Mouse (Mus musculus): ENCODE results near the gene Ctnna3.
"Not testable (repeated sequence)": the region's sequence is repeated elsewhere in the genome, so short reads cannot be mapped to it uniquely, and the experiment has no call there.

Gene Ctnna3

DNA sequence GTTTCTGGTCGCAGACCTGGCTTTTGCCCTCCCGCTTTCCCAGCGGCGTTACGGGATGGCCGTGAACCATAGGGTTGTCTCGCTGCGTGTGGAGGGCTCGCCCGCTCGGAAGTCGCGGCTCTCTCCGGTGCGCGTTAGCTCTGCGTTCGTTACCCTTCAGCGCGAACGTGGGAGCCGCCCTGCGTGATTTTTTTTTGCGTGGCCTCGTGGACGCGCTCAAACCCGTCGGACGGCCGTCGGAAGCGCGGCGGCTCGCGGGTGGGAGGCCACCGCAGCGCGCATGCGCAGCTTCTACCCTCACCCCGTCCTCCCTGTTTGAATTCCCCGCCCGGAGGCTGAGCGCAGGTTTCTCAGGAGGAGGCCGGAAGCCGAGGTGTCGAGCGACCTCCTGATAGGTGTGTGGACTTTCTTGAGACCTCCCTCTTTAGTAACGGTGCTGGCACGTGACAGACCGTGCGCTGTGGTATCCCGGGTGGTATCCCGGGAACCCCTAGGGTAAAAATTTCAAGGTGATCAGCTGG, at the start of gene Ctnna3:
Ctnna3 (plus strand) TSS at position 314 of the 521 bp plus-strand sequence.
- DNase-seq (ENCODE audit: low read depth, low spot score): peak; percentile 99

DNA sequence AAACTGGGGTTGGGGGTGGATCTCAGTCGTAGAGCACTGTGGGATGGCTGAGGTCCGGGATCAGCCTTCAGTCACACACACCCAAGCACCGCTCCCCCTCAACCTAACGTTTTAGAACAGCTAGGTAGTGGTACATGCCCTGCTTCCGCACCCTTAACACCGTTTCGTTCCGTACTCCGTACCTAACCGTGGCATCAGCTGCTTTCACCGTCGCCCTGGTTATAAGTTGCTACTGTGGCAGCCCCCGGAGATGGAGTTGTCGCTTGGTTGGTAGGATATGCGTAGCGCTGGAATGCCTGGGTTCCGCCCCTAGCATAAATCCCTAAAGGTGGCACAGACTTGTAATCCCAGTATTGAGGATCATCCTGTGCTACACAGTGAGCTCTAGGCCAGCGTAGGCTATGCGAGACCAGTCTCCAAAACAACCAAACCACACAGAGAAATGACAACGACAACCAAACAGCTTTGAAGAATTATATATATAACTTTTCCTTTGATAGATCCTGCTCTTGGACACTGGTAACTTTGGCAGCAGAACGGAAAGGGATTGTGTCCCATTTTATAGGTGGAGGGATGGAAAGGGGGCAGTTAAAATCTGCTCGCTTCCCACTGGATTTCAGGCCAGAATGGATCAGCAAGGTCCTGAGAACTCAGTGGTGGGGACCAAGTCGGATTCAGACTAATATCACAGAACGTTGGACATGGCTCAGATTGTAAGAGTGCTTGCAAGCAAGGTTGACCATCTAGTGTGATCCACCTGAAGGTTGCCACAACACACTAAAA, 48.2 kb upstream of the Ctnna3 start, which contains the start of gene Sirt1:
Sirt1 (minus strand) TSS at position 207 of the 783 bp plus-strand sequence.
- peak; percentile 49 for DNase-seq (ENCODE audit: low read depth, low spot score)

DNA sequence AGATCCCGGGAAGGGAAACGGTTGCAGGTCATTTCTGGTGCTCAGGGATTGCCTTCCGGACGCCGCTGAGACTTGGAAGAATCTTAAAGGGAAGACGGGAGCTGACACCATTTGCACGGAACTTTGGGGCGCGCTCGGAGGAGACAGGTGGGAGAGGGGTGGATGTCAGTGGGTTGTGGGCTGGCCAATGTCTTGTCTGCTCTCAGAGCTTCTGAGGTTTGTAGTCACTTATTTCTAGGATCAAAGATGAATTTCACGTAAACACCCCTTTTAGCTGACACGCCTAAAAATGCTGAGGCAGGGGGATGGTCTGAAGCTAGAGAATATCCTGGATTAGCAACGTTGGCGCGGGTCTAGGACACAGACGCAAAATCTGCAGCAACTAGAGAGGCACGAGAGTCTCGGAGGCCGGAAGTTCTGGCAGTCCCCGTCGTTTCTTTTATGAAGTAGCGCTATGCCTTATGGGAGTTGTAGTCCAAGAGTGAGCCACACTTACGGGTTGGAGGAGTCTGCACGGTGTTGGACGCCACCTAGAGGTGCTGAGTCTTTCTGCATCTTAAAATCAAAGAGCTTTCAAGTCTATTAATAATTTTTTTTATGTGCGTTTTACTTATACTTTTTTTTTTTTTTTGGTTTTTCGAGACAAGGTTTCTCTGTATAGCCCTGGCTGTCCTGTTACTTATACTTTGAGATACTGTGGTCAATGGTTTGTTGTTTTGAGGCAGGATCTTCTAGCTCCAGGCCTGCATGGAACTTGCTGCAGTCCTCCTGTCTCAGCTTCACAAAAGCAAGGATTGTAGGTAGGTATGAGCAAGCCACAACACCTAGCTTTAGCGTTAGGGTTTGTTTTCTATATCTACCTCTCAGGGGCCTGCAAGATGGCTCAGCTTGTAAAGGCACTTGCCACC, 47.3 kb upstream of the Ctnna3 start, which contains the start of gene Dnajc12:
Dnajc12 (plus strand) TSS at position 72 of the 908 bp plus-strand sequence.
- DNase-seq (ENCODE audit: low read depth, low spot score): peak; percentile 100

DNA sequence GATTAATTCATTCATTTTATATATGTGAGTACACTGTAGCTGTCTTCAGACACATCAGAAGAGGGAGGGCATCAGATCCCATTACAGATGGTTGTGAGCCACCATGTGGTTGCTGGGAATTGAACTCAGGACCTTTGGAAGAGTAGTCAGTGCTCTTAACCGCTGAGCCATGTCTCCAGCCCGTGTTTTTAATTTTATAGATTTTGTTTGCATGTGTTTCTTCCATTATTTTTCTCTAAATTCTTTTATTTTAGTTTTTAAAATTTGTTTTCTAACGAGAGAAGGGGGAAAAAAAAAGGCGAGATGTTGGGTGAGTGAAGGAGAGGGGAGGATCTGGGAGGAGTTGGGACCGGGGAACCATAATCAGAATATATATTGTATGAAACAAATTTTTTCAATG, 44.0 kb upstream of the Ctnna3 start:
- DNase-seq (ENCODE audit: low read depth, low spot score): not testable (repeated sequence)

DNA sequence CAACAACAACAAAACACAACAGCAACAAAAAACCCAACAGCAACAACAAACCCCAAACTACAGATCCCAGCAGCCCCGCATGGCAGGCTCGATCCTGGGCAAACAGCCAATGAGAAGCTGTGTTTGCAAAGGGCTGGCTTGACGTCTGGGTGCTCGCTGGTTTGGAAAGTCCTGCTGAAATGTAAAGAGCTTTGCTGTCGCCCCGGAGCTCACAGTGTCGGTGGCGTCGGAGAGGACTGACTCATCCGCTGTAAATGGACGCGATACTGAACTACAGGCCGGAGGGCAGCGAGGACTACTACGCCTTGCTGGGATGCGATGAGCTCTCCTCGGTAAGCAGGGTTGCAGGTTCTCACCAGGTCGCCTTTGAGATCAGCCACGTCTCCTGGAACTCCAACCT, 43.5 kb upstream of the Ctnna3 start:
- peak; percentile 98 for DNase-seq (ENCODE audit: low read depth, low spot score)

DNA sequence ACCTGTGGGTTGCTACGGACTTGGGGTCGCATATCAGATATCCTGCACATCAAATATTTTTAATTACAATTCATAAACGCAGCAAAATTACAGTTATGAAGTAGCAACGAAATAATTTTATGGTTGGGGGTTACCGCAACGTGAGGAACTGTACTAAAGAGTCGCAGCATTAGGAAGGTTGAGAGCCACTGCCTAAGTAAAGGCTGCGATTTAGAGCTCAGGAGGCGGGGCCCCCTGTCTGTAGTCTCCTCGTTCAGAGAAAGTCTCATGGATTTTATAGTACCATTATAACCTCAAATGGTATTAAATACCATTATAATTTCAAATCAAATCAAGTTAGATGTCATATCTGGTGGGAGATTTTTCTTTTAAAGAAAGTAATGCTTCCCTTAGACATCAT, 42.9 kb upstream of the Ctnna3 start:
- DNase-seq (ENCODE audit: low read depth, low spot score): peak; percentile 32

DNA sequence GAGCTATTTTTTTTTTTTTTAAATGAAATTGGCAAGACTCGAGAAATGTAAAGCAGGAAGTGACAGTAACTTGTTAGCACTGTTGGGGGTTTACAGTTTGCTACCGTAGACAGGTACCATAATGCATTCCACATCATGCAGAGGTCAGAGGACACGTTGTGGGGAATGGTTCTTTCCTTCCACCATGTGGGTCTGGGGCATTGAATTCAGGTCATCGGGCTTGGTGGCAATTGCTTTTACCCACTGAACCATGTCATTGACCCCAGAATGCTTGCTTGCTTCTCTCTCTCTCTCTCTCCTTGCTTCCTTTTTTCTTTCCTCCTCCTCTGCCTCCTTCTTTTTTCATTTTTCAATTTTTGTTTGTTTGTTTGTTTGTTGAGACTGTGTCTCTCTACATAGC, 41.0 kb upstream of the Ctnna3 start:
- DNase-seq (ENCODE audit: low read depth, low spot score): no peak

DNA sequence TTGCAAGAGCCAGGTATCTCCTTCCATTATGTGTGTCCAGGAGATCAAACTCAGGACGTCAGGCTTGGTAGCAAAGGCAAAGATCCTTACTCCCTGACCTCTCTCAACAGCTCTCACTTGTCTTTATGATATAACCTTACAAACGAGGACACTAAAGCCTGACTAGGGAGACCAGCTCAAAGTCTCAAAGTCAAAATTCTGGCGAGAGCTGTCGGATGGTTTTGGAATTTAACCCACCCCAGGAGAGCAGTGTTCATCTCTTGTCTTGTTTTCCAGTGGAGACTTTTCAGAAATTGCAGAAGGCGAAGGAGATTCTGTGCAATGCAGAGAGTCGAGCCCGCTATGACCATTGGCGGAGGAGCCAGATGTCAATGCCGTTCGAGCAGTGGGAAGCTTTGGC, 32.9 kb upstream of the Ctnna3 start:
- no peak for DNase-seq (ENCODE audit: low read depth, low spot score)

DNA sequence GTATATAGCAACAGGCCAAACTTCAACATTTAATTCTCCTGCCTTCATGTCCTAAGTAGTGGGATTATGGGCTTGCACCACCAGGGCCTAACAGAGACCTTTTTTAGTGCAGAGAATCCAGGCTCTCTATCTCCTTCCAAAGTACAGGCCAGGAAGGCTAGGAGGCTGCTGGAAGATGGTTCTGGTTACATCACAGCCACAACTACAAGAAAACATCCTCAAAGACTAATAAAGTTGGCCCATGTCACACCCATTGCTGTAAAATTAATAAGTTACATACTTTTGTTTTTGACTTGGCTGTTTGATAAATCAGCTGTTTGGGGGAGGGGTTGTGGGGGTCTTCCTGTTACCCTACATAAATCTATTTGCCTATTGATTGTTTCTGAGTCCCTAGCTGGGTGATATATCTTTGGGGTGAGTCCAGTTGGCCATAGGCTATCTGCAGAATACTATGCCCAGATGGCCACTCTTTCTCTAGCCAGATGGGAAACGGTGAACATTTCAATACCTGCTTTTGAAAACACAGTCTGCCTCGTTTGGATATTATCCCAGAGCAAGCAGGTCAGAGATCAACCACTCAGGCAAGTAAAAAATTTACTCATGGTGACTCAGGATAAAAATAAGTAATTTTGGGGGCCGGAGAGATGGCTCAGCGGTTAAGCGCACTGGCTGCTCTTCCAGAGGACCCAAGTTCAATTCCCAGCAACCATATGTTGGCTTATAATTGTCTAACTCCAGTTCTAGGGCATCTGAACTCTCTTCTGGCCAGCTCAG, 27.0 kb upstream of the Ctnna3 start:
- DNase-seq (ENCODE audit: low read depth, low spot score): peak; percentile 87

DNA sequence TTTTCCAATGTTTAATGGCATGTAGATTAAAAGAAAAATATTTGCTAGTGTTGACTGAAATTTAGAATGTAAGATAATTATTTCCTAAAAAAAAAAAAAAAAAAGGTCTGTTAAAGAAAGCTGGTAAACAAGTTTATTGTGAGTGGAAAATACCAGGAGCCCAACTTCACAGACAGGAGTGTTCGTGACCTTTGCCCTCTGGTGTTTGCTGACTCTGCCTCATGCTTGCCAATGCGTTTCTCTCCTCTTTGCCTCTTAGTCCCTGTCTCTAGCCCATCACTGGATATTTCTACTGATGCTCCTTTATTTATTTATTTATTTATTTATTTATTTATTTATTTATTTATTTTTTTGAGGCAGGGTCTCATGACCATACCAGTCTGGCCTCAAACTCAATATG, 26.3 kb upstream of the Ctnna3 start:
- DNase-seq (ENCODE audit: low read depth, low spot score): no peak

DNA sequence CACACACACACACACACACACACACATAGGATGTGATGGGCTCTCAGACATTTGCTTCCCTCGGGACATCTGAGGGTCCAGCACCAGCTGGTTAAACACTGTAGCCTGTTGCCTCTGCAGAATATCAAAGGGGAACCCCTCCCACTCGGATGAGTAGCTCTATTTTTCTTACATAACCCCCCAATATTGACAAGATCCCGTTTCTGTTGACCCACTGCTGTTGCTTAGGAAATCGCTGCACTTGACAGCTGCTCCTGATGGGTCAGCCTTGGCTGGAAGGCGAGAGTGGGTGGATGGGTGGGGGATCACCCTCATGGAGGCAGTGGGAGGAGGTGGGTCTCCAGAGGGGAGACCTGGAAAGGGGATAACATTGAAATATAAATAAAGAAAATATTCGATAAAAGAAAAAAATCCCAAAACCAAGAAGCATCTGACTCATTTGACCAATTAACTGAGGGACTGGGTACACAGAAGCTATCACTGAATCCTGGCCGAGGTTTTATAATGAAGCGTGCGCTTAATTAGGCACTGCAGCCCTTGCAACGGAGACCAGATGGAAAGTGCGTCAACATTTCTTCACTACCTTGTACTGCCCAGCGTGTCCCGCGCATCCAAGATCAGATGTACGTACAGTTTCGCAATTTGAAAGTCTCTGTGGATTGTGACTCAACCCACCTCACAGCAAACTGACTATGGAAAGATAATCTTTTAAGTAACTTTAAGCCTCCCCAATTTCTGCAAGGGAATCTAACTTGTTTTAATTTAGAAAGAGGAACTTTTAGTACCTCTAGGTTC, 19.5 kb upstream of the Ctnna3 start:
- DNase-seq (ENCODE audit: low read depth, low spot score): peak; percentile 35

DNA sequence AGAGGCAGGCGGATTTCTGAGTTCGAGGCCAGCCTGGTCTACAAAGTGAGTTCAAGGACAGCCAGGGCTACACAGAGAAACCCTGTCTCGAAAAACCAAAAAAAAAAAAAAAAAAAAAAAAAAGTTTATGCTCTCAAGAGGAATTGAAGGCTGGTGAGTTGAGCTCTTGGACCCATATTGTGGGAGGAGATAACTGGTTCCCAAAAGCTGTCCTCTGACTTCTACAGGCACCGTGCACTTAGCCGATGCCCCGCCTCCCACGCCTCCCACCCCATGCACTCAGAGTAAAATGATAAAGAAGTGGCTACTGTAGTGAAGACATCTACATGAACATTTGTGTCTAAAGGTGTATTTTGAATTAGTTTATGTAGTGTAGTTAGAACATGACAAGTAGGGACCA, 18.2 kb upstream of the Ctnna3 start:
- not testable (repeated sequence) for DNase-seq (ENCODE audit: low read depth, low spot score)

DNA sequence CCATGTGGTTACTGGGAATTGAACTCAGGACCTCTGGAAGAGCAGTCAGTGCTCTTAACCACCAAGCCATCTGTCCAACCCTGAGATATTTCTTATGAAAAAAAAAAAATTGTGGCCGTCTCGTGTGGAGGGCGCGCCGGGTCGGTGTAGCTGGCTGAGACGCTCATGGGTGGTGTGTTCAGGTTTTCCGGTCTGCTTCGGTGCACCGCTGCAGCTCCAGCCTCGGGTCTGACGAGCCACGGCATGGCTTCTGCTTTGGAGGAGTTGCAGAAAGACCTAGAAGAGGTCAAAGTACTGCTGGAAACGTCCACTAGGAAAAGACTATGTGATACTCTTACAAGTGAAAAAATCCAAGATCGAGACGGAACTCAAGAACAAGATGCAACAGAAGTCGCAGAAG, 17.1 kb upstream of the Ctnna3 start:
- no peak for DNase-seq (ENCODE audit: low read depth, low spot score)

DNA sequence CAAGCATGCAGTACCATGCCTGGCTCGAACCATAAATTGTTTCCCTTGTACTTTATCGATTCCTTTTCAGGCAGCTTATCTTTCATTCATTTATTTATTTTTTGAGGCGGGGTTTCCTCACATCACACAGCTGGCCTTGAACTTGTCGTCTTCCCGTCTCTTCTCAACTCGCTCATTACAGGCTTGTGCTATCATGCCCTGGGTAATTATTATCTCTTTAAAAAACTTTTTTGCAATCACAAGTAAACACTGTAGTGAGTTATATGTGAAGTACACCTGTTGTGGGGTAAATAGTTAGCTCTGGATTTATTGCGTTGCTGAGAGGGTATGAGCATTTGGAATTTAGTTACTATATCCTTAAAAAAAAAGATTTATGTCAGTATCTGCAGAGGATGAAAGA, 14.6 kb upstream of the Ctnna3 start:
- no peak for DNase-seq (ENCODE audit: low read depth, low spot score)

DNA sequence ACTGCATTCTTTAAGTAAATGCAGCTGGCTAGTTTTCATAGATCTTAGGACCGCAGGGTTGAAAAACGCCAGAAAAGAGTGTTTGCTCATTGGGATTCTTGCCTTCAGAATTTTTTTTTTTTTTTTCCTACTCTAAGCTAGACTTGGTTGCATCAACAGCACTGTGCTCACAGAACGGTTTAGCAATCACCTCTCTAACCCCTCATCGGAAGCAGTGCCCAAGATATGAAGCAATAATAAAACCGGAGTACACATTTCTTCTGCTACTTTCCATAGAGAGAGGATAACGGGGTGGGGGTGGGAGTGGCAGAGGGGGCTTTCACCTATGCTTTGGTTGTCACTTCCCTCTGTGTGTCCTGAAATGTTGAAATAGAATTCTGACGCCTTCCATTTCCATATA, 14.0 kb upstream of the Ctnna3 start:
- DNase-seq (ENCODE audit: low read depth, low spot score): no peak

DNA sequence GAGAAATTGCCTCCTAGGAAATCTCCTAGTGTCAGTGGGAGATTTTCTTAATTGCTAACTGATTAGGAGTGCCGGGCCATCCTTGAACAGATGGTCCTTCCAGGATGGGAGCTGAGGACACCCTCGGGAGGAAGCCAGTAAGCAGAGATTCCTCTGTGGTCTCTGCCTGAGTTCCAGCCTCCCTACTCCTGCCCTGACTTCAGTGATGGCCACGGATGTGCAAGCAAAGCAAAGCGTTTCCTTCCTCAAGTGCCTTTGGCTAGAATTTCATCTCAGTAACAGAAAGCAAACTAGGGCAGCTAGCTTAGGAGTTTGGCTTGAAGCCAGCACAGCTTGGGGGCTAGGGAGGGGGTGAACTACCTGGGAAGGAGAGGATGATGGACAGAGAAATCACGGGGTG, 12.8 kb upstream of the Ctnna3 start:
- DNase-seq (ENCODE audit: low read depth, low spot score): no peak

DNA sequence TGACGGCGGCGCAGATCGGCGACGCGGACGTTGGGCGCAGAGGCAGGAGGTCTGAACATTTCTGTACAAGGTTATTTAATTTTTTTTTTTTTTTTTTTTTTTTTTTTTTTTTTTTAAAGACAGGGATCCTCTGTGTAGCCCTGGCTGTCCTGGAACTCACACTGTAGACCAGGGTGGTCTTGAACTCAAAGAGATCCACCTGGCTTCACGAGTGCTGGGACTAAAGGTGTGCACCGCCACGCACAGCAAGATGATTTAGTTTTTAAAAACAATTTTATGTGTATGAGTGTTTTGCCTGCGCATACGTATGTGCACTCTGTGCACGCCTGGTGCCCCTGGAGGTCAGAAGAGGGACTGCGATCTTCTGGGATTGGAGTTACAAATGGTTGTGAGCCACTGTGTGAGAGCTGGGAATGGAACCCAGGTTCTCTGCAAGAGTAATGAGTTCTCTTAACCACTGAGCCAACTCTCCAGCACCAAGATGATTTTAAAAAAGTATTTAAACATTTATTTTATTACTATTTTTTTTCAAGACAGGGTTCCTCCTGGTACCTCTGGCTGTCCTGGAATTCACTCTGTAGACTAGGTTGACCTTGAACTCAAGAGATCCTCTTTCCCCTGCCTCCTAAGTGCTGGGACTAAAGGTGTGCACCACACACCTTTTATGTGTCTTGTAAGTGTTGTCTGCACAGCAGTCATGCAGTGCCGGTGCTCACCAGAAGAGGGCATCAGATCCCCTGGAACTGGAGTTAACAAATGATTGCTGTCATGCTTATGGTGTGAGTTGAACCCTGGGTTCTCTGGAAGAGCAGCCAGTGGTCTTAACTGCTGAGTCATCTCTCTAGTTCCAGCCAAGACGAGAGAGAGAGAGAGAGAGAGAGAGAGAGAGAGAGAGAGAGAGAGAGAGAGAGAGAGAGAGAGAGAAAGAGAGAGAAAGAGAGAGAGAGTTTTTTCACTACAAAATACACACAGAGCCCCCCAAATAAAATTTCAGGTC, 7.9 kb upstream of the Ctnna3 start, which contains the start of gene Gm7075:
Gm7075 (minus strand) TSS at position 51 of the 997 bp plus-strand sequence.
- DNase-seq (ENCODE audit: low read depth, low spot score): peak; percentile 43

DNA sequence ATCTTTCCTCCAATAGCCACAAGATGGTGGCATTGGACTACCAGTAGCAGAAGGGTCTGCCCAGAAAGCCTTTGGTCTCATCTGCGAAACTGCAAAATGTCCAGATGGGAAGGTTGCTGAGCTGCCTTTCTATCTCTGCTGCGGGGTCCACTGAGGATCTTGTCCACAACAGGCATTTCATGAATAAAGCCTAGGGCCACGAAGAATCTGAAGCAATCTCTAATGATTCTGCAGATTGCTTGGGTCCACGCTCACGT, 7.2 kb upstream of the Ctnna3 start:
- DNase-seq (ENCODE audit: low read depth, low spot score): no peak

DNA sequence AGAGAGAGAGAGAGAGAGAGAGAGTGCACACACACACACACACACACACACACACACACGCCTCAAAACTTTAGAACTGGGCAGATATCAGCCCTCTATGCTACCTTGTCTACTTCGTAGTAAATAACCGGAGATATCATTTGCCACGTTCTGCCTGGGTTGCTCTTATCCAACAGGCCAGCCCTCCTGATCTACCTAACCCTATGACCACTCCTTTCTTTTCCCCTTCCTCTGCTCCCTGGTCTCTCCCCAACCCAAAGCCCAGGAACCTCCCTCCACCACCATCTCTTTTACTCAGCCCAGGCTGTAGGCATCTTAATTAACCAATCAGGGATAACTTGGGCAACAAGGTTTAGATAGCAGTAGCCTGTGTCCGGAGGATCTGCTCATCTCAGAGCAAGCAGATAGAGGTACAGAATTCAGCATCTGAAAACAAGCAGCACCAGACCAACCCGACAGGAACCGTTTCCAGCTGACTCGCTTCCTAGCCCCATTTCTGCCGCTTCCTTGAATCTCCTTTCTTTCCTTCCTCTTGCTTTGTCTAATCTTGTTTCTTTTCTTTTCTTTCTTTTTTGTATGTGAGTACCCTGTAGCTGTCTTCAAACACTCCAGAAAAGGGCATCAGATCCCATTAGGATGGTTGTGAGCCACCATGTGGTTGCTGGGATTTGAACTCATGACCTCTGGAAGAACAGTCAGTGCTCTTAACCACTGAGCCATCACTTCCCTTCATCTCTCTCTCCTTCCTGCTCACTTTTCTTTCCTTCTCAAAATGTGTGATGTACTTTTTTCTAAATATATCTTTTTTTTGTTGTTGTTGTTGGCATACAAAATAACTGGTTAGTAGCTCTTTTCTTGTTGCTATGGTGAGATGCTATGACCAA, 6.1 kb upstream of the Ctnna3 start:
- no peak for DNase-seq (ENCODE audit: low read depth, low spot score)

All from brain, adult 2 months (tissue).